Mouse (Mus musculus): Measurements from ENCODE around the gene Rab5c.

Rab5c gene

DNA sequence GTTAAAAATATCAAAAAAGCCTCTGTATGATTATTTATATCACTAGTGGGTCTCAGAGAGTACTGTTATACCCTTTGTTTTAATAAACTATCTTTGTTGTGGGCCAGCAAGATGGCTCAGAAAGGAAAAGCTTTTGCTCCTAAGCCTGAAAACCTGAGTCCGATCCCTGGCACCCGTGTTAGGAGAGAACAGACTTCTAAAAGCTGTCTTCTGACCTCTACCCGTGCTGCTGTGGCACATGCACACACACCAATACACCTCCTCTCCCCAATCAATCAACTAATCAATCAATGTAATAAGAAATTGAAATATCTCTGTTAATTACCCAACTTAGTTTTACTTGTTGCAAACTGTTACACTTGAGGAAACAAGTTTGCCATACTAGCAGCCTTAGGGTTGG is 37.3 kb downstream of the Rab5c start:
- DNase-seq (ENCODE audit: low spot score), result no peak

DNA sequence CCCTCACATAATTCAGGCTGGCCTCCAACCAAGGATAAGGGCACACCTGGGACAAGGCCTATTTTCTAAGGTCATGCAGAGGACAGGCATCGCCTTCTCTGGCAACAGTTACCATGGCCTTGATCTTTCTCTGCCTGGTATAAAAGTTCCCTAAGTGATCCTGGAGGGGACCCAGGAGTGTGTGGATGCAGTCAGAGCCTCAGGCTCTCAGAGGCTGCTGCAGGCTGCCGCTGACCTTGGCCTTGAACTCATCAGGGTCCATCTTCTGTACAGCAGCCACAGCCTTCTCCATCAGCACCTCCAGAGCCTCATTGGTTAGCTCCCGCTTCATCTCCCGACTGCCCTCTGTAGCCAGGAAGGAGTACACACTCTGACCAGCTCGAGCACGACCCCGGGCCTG is 40.1 kb downstream of the Rab5c start:
- no peak for DNase-seq (ENCODE audit: low spot score)

GRCm38 (mm10) chr11:100694926-100695325 is 43.1 kb downstream of the Rab5c start:
- peak; percentile 86 for DNase-seq (ENCODE audit: low spot score)

- no peak for DNase-seq (ENCODE audit: low spot score)
These were observed 44.9 kb downstream of the Rab5c start for GRCm38 (mm10) chr11:100693154-100693553.

DNA sequence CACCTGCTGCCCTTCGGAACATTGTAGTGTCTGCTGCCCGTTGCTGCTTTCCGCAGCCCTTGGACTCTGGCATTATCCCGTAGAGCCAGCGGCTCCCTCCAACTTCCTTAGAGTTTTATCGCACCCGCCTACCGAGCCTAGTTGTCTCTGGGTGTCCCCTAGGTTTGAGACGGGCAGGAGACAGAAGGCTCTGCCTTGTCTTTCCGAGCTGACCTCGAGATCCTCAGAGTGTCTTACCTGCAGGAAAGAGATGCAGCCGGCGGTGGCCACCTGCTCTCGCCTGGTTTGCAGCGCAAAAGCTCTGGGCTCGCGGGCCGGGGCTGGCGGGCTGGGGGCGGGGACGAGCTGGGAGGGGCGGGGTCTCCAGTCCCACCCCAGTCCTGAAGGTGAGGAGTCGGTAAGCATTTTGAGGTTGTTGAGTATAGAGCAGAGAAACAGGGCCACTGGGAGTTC is 45.8 kb downstream of the Rab5c start, which contains the start of gene Zfp385c:
Gene Zfp385c (minus strand): TSS at position 292 of the 453 bp plus-strand sequence.
- no peak for DNase-seq (ENCODE audit: low spot score)

DNA sequence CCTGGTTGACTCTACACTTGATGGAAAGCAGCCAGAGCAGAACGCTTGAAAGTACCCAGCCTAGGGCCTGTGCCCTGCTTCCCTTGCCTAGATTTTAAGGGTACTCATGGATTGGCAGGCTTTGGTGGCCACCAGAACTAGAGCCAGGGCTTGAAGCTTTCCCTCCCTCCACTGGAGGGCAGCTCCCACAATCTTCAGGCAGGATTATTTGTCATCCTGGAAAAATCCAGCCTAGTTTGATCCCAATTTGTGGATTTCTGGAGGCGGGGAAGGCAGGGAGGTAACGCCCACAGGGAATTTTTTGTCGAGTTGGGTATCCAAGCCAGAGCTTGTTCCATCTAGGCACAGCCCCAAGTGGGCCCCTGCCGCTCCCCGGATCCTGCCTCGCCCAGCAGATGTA is 47.6 kb downstream of the Rab5c start:
- DNase-seq (ENCODE audit: low spot score), result no peak

DNA sequence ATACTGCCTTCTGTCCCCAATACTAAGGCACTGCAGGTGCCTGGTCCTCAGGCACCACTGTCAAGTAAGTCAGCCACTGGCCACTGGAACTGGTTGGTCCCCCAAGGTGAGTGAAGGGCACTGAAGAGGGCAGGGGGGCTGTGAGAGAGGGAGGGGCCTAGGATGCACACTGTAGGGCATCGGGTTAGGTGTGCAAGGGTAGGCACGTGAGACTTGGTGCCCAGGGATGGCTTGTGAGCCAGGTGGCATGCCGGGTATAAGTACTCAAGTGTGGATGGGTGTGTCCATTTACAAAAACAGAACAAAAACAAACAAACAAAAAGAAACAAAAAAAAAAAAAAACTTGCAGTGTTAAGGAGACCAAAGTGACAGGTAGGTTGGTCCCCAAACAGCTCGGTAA is 49.6 kb downstream of the Rab5c start:
- DNase-seq (ENCODE audit: low spot score), result no peak

GRCm38 (mm10) chr11:100687265-100687664 is 50.8 kb downstream of the Rab5c start:
- DNase-seq (ENCODE audit: low spot score), result no peak

DNA sequence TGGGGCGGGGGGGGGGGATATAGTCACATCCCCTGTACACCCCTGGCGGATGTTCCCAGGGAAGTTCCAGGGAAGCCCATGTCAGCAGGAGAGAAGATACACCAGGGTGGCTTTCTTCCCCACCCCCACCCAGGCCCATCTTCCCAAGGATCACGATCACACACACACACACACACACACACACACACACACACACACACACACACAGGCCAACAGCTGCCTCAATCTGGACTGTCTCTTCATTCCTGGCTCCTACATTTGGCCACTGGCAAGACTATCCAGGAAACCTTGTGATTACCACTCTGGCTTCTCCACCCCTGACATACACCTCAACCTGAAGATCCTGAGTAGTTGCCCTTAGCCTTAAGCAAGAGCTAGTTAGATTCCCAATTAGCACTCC is 52.6 kb downstream of the Rab5c start:
- DNase-seq (ENCODE audit: low spot score), result no peak

DNA sequence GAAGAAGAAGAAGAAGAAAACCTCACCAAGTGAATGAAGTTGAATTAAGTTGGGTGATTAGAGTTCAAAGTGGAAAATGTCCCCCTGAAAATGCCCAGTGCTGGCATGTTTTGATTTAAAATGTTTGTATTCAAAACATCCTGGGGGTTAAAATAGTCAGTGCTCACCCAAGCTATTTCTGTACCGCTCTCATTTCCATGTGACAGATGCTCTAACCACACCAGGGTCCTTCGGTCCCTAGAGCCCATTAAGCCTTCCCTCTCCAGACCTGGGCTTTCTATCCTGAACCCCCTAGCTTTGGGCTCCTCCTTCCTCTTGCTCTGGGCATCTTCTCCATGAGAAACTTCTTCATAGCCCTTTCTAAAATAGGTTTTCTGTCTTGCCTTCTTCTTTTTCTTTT is 53.9 kb downstream of the Rab5c start:
- no peak for DNase-seq (ENCODE audit: low spot score)

GRCm38 (mm10) chr11:100682526-100682925 is 55.5 kb downstream of the Rab5c start:
- no peak for DNase-seq (ENCODE audit: low spot score)

GRCm38 (mm10) chr11:100681826-100682225 is 56.2 kb downstream of the Rab5c start:
- DNase-seq (ENCODE audit: low spot score), result no peak

DNA sequence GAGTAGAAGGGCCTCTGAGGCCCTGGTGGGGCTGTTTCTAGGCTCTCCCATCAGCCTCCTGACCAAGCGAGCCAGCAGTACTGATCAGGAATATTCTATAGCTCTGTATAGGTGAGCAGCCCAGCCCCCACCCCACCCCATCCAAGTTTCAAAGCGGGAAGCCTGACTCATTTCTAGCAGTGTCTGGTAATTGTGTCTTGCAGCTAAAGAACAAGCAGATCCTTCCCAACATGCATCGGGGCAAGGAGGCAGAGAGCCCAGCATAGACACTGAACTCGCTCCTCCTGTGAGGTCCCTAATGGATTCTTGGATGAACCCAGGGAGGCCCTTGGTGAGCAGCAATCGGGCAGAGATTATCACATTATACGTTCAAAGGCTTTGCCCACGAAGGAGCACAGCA is 60.2 kb downstream of the Rab5c start:
- no peak for DNase-seq (ENCODE audit: low spot score)

DNA sequence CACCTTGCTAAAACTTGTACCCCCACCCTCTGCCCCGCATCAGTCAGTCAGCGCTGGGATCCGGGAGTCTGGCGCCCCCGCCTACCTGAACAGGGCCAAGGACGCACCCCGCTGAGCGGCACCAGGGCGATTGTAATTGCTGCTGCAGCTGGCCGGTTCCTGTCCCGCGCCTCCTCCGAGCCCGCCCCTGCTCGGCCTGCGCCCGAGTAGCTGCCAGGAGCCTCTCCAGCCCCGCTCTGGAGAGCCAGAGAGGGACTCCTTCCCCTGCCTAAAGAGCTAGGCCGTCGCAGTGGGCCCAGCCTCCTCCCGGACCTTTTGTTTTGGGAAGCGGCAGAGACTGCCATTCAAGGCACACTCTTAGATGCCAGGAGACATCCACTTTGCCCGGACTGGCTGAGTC is 64.8 kb downstream of the Rab5c start:
- DNase-seq (ENCODE audit: low spot score), result peak; percentile 50

DNA sequence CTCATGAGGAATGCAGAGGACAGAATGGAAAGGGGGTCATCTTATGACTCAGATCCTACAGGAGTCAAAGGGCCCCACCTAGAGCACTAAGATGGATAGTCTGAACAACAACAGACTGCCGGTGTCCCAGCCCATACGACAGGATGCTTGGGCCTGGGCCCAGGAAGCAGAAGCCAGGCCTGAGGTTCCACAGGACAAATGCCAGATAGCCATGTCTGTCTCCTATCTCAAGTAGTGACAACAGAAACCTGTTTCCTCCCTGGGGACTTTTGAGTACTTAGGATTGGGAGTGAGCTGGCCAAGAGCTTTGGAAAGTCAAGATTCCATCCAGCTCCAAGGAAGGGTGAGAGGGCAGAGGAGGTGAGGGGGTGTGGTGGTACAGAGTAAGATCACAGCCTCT is 66.1 kb downstream of the Rab5c start:
- no peak for DNase-seq (ENCODE audit: low spot score)

- DNase-seq (ENCODE audit: low spot score), result no peak
These were observed 67.0 kb downstream of the Rab5c start for GRCm38 (mm10) chr11:100671049-100671448.
